Mouse (Mus musculus) liver, adult 2 months (tissue): ENCODE data around the gene Ccin.

Source experiments
- CTCF ChIP-seq: fragments of 200-500 bp; IDR thresholded peaks from 2 replicates; pipeline ENCODE4 v1.5.1; 2011; ENCODE audit warnings: low read depth, low read length, control low read depth
- POLR2A ChIP-seq: fragments of 200-500 bp; IDR thresholded peaks from 2 replicates; pipeline ENCODE4 v1.6.1; 2011; ENCODE audit warnings: low read length, control low read depth; ENCODE audit not compliant: insufficient read depth; ENCODE audit errors: extremely low read depth

DNA sequence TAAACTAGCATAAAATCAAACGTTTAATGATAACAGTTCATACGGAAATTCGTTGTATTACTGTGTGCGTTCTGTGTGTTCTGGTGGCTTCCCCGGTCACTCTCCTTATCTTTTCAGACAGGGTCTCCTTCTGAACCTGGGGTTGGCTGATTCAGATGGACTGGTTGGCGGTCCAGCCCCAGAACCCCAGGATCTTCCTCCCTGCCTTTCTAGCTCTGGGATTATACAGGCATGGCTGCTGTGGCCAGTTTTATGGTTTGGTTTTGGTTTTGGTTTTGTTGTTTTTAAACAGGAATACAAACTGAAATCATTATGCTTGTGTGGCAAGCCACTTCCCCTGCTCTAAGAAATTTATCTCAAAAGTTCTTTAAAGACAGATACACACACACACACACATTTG is 23.1 kb upstream of the Ccin start:
- TF ChIP-seq CTCF = no peak
- no peak for TF ChIP-seq POLR2A
